Mouse (Mus musculus) G1E (cell line): ENCODE data around the gene Sgsm2.

Source experiments
- CTCF ChIP-seq: IDR thresholded peaks from 2 replicates; pipeline ENCODE4 v1.5.1; 2012; ENCODE audit warnings: low read depth, low read length, inconsistent platforms, mixed read lengths
- GATA1 ChIP-seq: IDR thresholded peaks from 2 replicates; pipeline ENCODE4 v1.6.1; 2012; ENCODE audit warnings: borderline replicate concordance, low read length, inconsistent platforms, mixed read lengths

DNA sequence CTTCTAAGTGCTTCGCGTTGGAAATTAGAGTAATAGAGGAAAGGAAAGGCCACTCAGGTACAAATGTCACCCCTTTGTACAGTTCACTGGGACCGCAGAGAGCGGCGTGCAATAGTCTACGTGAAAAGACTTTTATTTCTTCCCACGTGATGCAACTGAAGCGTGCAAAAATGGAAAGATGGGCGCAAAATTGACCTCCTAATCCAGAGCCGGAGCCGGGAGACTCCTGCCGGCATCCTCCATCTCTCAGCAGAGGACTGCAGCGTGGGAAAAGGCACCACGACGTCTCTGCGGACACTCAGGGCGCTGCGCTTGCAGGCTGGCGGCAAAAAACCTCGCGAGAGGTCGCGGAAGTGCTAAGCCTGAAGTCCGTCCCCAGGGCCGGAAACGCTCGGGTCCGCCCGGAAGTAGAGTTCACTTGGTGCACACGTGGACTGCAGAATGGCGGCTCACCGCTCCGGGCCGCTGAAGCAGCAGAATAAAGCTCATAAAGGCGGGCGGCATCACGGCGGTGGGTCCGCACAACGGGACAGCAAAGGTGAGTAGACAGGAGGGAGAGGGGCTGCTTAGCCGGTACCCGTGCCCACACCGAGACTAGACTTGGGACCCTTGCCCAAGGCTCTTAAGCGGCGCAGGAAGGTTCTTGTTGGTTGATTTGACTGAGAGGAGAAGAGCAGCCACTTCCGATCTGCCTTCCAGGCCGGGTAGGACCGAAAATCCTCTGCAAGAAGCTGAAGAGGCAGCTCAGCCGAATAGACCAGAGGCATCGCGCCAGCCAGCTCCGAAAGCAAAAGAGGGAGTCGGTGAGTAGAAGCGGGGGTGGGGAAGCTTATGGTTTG is 1.0 kb upstream of the Sgsm2 start, which contains the start of gene Tsr1:
- TF ChIP-seq CTCF, result no peak
- no peak for TF ChIP-seq GATA1
